Mouse (Mus musculus) limb, embryonic 12.5 days (tissue): ENCODE data around the gene Gm20824. TPM values are rescaled to one million over a fixed set of nuclear protein-coding genes. Genes with fewer than 3 reads are reported as not detected.
"Not testable (repeated sequence)": the region's sequence is repeated elsewhere in the genome, so short reads cannot be mapped to it uniquely, and the experiment has no call there.

Source experiments
- ATAC-seq: fragments of 200-750 bp; cut with Nextera tagmentation; 2 replicates; pipeline ENCODE4 v1.8.0; 2017; ENCODE audit warnings: low read depth, moderate TSS enrichment; ENCODE audit not compliant: insufficient number of reproducible peaks, insufficient read depth, low FRiP score, low TSS enrichment
- H3K27ac ChIP-seq: fragments of 300-500 bp; sonication (generic); 2 replicates; pipeline ENCODE4 v1.5.1; 2016; ENCODE audit warnings: mild to moderate bottlenecking, moderate library complexity
- H3K27me3 ChIP-seq: fragments of 300-500 bp; sonication (generic); 2 replicates; pipeline ENCODE4 v1.6.1; 2016; ENCODE audit warnings: mild to moderate bottlenecking, moderate library complexity
- H3K36me3 ChIP-seq: fragments of 300-500 bp; sonication (generic); 2 replicates; pipeline ENCODE4 v1.6.1; 2016; ENCODE audit warnings: mild to moderate bottlenecking, moderate library complexity
- H3K4me1 ChIP-seq: fragments of 300-500 bp; sonication (generic); replicated peaks from 2 replicates; pipeline ENCODE4 v1.6.1; 2016
- H3K4me2 ChIP-seq: fragments of 300-500 bp; sonication (generic); 2 replicates; pipeline ENCODE4 v1.6.1; 2016; ENCODE audit warnings: mild to moderate bottlenecking, moderate library complexity
- H3K4me3 ChIP-seq: fragments of 300-500 bp; sonication (generic); replicated peaks from 2 replicates; pipeline ENCODE4 v1.5.1; 2016; ENCODE audit warnings: mild to moderate bottlenecking
- H3K9ac ChIP-seq: fragments of 300-500 bp; sonication (generic); replicated peaks from 2 replicates; pipeline ENCODE4 v1.6.1; 2016; ENCODE audit warnings: mild to moderate bottlenecking, moderate library complexity
- H3K9me3 ChIP-seq: fragments of 300-500 bp; sonication (generic); 2 replicates; pipeline ENCODE4 v1.6.1; 2016; ENCODE audit warnings: mild to moderate bottlenecking, moderate library complexity
- WGBS: fragments of 180-500 bp; shearing (Covaris S2); methylation state at CpG from one replicate; pipeline ENCODE4 v1.1.7; 2016; 5-methylcytosine and 5-hydroxymethylcytosine counted together
- polyA plus RNA-seq: library from polyadenylated mRNA; unstranded; fragments of >200 nt; fragmentation: Nextera tagmentation; extraction: Ambion mirVana; gene quantifications from 2 replicates; pipeline ENCODE4 v1.2.1, GENCODE M21; 2016

Gene Gm20824
- polyA plus RNA-seq: not detected in 2 replicates

DNA sequence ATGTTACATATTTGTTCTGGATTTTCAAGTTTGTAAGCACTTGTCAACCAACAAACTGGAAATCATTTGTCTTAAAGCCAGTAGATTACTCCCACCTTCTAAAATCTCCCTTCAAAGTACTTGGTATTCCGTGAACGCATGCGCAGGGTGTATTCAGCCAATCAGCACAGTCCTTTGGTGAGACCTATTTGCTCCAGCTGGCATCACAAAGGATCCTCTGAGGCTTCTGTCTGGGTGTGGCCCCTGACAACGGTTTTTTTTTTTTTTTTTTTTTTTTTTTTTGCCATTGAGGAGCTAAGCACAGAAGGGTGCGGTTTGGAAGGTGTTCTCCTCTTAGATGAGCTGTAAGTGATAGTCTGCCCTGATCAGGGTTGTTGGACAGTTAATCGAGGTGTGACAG lies at the start of gene Gm20824:
Gene Gm20824, plus strand, starts transcription at position 301 of the 400 bp plus-strand sequence.
- no CpG with 5 or more reads among the region's 6 CpGs for WGBS
- ATAC-seq: not testable (repeated sequence)

More for the DNA sequence above, at the start of gene Gm20824:
- not testable (repeated sequence) for H3K27ac ChIP-seq, H3K27me3 ChIP-seq, H3K4me2 ChIP-seq, H3K4me1 ChIP-seq, H3K9me3 ChIP-seq, H3K36me3 ChIP-seq, H3K9ac ChIP-seq, H3K4me3 ChIP-seq

Other genes with a start within 250 kb of the Gm20824 start
- not detected in 2 replicates for gene Gm20825, start 186.4 kb upstream of the Gm20824 start, polyA plus RNA-seq